Mouse (Mus musculus) bone marrow macrophage, adult 2 months (primary cell): ENCODE results near the gene Olfr518. TPM values are rescaled to one million over a fixed set of nuclear protein-coding genes. Genes with fewer than 3 reads are reported as not detected.

Experiments used
- H3K27ac ChIP-seq: 2 replicates; pipeline ENCODE4 v1.5.1; 2012; ENCODE audit warnings: low read depth, low read length; ENCODE audit not compliant: insufficient read depth
- H3K4me1 ChIP-seq: 2 replicates; pipeline ENCODE4 v1.6.1; 2012; ENCODE audit warnings: low read length; ENCODE audit not compliant: control insufficient read depth, insufficient read depth
- H3K4me3 ChIP-seq: 2 replicates; pipeline ENCODE4 v1.5.1; 2012; ENCODE audit warnings: mild to moderate bottlenecking, low read length, moderate library complexity; ENCODE audit not compliant: insufficient read depth
- CTCF ChIP-seq: IDR thresholded peaks from 2 replicates; pipeline ENCODE4 v1.5.1; 2012; ENCODE audit warnings: low read depth, mild to moderate bottlenecking, low read length, moderate library complexity
- POLR2A ChIP-seq: IDR thresholded peaks from 2 replicates; pipeline ENCODE4 v1.6.1; 2012; ENCODE audit warnings: mild to moderate bottlenecking, low read depth, low read length, borderline replicate concordance
- polyA plus RNA-seq: library from polyadenylated mRNA; stranded (reverse); fragments of >200 nt; gene quantifications from 2 replicates; pipeline ENCODE4 v1.2.4, GENCODE M21; 2012; ENCODE audit not compliant: missing spikeins, insufficient read depth, insufficient read length

Olfr518 gene
- polyA plus RNA-seq: not detected in 2 replicates

DNA sequence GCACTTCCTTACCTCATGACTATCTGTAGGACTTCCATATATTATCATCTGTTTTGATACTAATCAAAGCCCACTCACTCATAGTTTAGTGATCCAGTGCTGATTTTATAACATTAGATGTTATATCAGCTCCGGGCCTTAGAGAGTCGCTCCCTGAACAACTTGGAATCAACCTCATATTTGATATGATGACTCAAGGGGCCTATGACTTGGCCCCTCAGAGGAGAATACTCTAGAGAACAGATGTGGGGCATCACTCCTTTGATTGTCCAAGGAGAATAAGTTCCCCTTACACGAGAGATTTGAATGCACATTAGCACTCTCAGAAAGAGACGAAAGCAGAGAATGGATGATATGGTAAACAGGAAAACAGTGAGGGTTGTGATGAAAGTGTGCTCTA, at the start of gene Olfr518:
Gene Olfr518 (minus strand): TSS at position 101 of the 400 bp plus-strand sequence.
- no peaks in the 10 kb centered on the region for H3K4me1 ChIP-seq
- no peak within 1 kb of the TSS for H3K4me3 ChIP-seq
- no peak within 1 kb of the TSS for H3K27ac ChIP-seq
- TF ChIP-seq CTCF (no peak), POLR2A (no peak)

DNA sequence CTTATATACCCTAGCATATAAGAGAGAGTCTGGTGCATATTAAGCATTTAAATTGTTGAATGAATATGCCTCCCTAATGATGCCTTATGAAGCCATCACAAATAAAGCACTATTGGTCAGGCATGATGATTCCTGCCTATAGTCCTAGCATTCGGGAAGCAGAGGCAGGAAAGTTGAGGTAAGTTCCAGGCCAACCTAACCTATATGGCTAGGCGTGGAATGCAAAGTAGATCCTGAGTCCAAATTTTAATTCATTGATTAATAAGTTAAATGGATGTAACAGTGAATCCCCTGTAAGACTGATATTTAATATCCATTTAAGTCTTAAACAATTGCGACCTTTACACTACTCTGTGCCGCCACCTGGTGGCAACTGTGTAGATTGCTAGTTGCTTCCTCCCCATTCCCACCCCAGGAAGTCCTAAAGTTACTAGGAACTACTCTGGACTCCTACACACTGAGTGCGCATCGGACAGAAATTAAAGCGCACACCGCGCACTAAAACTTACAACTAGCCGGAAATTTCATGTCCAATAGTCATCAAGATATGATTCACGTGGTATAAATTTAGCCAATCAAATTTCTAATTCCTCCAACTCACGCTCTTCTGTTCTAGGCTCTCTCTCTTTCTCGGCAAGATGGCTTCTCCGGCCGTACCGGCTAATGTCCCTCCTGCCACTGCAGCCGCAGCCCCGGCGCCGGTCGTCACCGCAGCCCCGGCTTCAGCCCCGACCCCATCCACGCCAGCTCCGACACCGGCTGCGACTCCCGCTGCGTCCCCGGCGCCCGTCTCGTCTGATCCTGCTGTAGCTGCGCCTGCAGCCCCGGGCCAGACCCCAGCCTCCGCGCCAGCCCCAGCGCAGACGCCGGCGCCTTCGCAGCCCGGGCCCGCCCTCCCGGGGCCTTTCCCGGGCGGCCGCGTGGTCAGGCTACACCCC, 49.3 kb upstream of the Olfr518 start, which contains the start of gene Eif3f:
Gene Eif3f (plus strand): TSS at position 624 of the 938 bp plus-strand sequence.
- peak within 1 kb of the TSS; percentile 49 for H3K27ac ChIP-seq
- H3K4me1 ChIP-seq: peaks cover 12% of the 10 kb centered on the region
- peak within 1 kb of the TSS; percentile 86 for H3K4me3 ChIP-seq
- TF ChIP-seq POLR2A (no peak), CTCF (peak; percentile 50)

- H3K4me3 ChIP-seq: peak within 1 kb of the TSS; percentile 69
- TF ChIP-seq POLR2A: no peak
- TF ChIP-seq CTCF: no peak
Measured at GRCm38 (mm10) chr7:108929726-108930393, 45.1 kb upstream of the Olfr518 start, which contains the start of gene Nlrp10. Nlrp10 (minus strand) TSS chr7:108930178.

GRCm38 (mm10) chr7:108928280-108929188, 43.7 kb upstream of the Olfr518 start:
- H3K4me3 ChIP-seq: peak overlapping the region; percentile 69
- H3K27ac ChIP-seq: no peak overlapping the region
- TF ChIP-seq CTCF (no peak), POLR2A (no peak)
- peaks cover 26% of the 10 kb centered on the region for H3K4me1 ChIP-seq

More at GRCm38 (mm10) chr7:108929726-108930393, 45.1 kb upstream of the Olfr518 start, which contains the start of gene Nlrp10:
- peak within 1 kb of the TSS; percentile 63 for H3K27ac ChIP-seq
- H3K4me1 ChIP-seq: peaks cover 26% of the 10 kb centered on the region

DNA sequence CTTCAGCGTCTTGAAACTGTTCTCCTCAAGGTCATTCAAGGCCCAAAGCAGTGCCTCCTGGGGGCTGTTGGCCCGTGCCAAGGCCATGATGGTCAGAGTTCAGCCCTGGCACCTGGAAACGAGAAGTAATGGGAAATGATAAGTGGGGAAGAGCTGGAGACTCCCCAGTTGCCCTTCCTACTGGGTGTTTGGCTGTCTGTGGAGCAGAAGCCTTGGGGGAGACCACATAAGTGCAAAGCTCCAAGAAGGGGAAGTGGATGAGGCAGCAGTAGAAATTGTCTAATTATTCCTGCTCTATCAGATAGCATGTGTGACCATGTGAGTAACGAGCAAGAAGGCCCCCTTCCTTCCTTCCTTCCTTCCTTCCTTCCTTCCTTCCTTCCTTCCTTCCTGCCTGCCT, 42.2 kb upstream of the Olfr518 start:
- H3K4me3 ChIP-seq: no peak overlapping the region
- TF ChIP-seq POLR2A (no peak), CTCF (no peak)
- H3K27ac ChIP-seq: peak overlapping the region; percentile 66
- peaks cover 26% of the 10 kb centered on the region for H3K4me1 ChIP-seq

DNA sequence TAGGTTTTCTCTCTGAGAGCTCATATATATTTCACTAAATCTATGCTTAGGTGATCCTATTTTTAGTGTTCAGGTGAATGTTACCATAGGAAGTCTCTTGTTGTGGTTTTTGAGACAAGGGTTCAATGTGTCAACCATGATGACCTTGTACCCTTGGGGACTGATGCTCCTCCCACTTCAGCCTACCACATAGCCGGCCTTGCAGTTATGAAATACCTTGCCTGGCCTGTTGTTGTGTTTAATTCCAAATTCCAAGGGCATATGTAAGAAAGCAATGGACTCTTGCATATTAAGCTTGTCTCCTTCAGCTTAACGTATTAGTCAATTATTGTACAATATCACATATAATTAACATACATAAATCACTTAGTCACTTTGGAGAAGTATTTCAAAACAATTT, 19.2 kb upstream of the Olfr518 start:
- TF ChIP-seq POLR2A: no peak
- TF ChIP-seq CTCF: no peak
- no peak overlapping the region for H3K4me3 ChIP-seq
- no peaks in the 10 kb centered on the region for H3K4me1 ChIP-seq
- no peak overlapping the region for H3K27ac ChIP-seq

GRCm38 (mm10) chr7:108894320-108894719, 9.5 kb upstream of the Olfr518 start, which contains the start of gene Olfr519:
Olfr519 (minus strand) TSS chr7:108894420.
- Histone ChIP-seq H3K4me1 (no peaks in the 10 kb centered on the region), H3K4me3 (no peak within 1 kb of the TSS), H3K27ac (no peak within 1 kb of the TSS)
- TF ChIP-seq POLR2A: no peak
- no peak for TF ChIP-seq CTCF

GRCm38 (mm10) chr7:108872279-108872678, 12.5 kb downstream of the Olfr518 start, which contains the start of gene Olfr517:
Olfr517 (minus strand) TSS chr7:108872379.
- Histone ChIP-seq H3K27ac (no peak within 1 kb of the TSS), H3K4me1 (no peaks in the 10 kb centered on the region), H3K4me3 (no peak within 1 kb of the TSS)
- TF ChIP-seq CTCF (no peak), POLR2A (no peak)

DNA sequence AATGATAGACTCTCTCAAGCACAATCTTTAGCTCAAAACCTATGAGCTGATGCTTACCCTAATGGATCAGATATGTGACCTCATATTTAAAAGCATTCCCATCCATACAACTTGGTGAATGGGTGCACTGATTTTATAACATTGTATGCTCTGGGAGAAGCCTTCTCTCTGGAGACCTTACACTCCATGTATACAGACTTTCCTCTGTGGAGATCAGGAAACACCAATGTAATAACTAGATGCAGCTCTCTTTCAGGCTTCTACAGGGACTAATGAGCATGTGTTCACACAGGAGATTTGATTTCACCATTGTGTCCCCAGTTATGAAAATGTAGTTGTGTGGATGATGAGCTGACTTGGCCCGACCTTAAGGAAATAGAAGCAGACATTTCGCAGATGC, 34.4 kb downstream of the Olfr518 start, which contains the start of gene Olfr516:
Gene Olfr516 (minus strand): TSS at position 101 of the 400 bp plus-strand sequence.
- Histone ChIP-seq H3K4me3 (no peak within 1 kb of the TSS), H3K27ac (no peak within 1 kb of the TSS)
- TF ChIP-seq CTCF: no peak
- no peak for TF ChIP-seq POLR2A

More for the DNA sequence above, 34.4 kb downstream of the Olfr518 start, which contains the start of gene Olfr516:
- H3K4me1 ChIP-seq: no peaks in the 10 kb centered on the region

Other genes with a start within 250 kb of the Olfr518 start
- not detected in 2 replicates for gene Olfr509, start 233.1 kb downstream of the Olfr518 start, polyA plus RNA-seq
- not detected in 2 replicates for gene Olfr510, start 218.6 kb downstream of the Olfr518 start, polyA plus RNA-seq
- gene Olfr512, start 171.7 kb downstream of the Olfr518 start, polyA plus RNA-seq: not detected in 2 replicates
- gene Olfr513, start 134.0 kb downstream of the Olfr518 start, polyA plus RNA-seq: not detected in 2 replicates
- 0.87 TPM in 1 of 2 replicates, not detected in the other for gene Olfr514, start 59.0 kb downstream of the Olfr518 start, polyA plus RNA-seq
- not detected in 2 replicates for gene Olfr516, start 34.5 kb downstream of the Olfr518 start, polyA plus RNA-seq
- gene Olfr517, start 12.6 kb downstream of the Olfr518 start, polyA plus RNA-seq: not detected in 2 replicates
- gene Olfr519, start 9.4 kb upstream of the Olfr518 start, polyA plus RNA-seq: not detected in 2 replicates
- gene Nlrp10, start 45.2 kb upstream of the Olfr518 start, polyA plus RNA-seq: 4.8 and 4.9 TPM in 2 replicates
- gene Eif3f, start 49.4 kb upstream of the Olfr518 start, polyA plus RNA-seq: 191 and 197 TPM in 2 replicates
- 0.17 TPM in 1 of 2 replicates, not detected in the other for gene Tub, start 65.3 kb upstream of the Olfr518 start, polyA plus RNA-seq
- gene Ric3, start 198.3 kb upstream of the Olfr518 start, polyA plus RNA-seq: not detected in 2 replicates